Mouse (Mus musculus) C2C12 (cell line): Measurements from ENCODE around the gene Agap1. TPM values are rescaled to one million over a fixed set of nuclear protein-coding genes. Genes with fewer than 3 reads are reported as not detected.

Source experiments
- H3K27me3 ChIP-seq: one replicate; pipeline ENCODE4 v1.6.1; 2011; ENCODE audit not compliant: control insufficient read depth, insufficient read depth, insufficient read length
- H3K36me3 ChIP-seq: one replicate; pipeline ENCODE4 v1.6.1; 2011; ENCODE audit not compliant: control insufficient read depth, insufficient read depth
- H3K4me3 ChIP-seq: one replicate; pipeline ENCODE4 v1.5.1; 2011; ENCODE audit warnings: mild to moderate bottlenecking, control low read depth; ENCODE audit not compliant: poor library complexity, insufficient read depth, severe bottlenecking
- H3K79me2 ChIP-seq: one replicate; pipeline ENCODE4 v1.6.1; 2011; ENCODE audit not compliant: control insufficient read depth, insufficient read depth
- H3K79me3 ChIP-seq: one replicate; pipeline ENCODE4 v1.6.1; 2011; ENCODE audit warnings: low read depth, control low read depth
- H3ac ChIP-seq: one replicate; pipeline ENCODE3; 2011; ENCODE audit warnings: low read depth; ENCODE audit not compliant: control insufficient read depth, insufficient read length
- CEBPB ChIP-seq: IDR thresholded peaks from one replicate; pipeline ENCODE4 v1.6.1; 2011; ENCODE audit warnings: low read depth, mild to moderate bottlenecking, control low read depth, moderate library complexity
- CTCF ChIP-seq: IDR thresholded peaks from one replicate; pipeline ENCODE4 v1.5.1; 2011; ENCODE audit not compliant: control insufficient read depth, insufficient read depth, insufficient read length
- FOSL1 ChIP-seq: IDR thresholded peaks from one replicate; pipeline ENCODE4 v1.8.0; 2011; ENCODE audit warnings: mild to moderate bottlenecking, low read length; ENCODE audit not compliant: poor library complexity, insufficient read depth, severe bottlenecking
- MAX ChIP-seq: IDR thresholded peaks from one replicate; pipeline ENCODE4 v1.6.1; 2011; ENCODE audit warnings: mild to moderate bottlenecking, control low read depth
- MYOD1 ChIP-seq: IDR thresholded peaks from one replicate; pipeline ENCODE4 v1.6.1; 2011; ENCODE audit warnings: low read depth; ENCODE audit not compliant: control insufficient read depth, insufficient read length
- MYOG ChIP-seq: IDR thresholded peaks from one replicate; pipeline ENCODE4 v1.6.1; 2011; ENCODE audit not compliant: control insufficient read depth, insufficient read length; ENCODE audit errors: extremely low read depth
- USF1 ChIP-seq: IDR thresholded peaks from one replicate; pipeline ENCODE4 v1.6.1; 2011; ENCODE audit warnings: low read depth, mild to moderate bottlenecking, control low read depth, moderate library complexity
- polyA plus RNA-seq: library from polyadenylated mRNA; unstranded; fragments of >200 nt; fragmentation: generic; extraction: Trizol; gene quantifications from one replicate; pipeline ENCODE4 v1.2.1, GENCODE M21; 2012; ENCODE audit warnings: missing spikeins

Agap1 gene
- polyA plus RNA-seq, 1 experiment = 14.0 TPM

- Histone ChIP-seq H3K79me2 (no peaks in the 10 kb centered on the region), H3K27me3 (no peaks in the 10 kb centered on the region)
These were observed 262.5 kb downstream of the Agap1 start for GRCm38 (mm10) chr1:89717100-89717499.

DNA sequence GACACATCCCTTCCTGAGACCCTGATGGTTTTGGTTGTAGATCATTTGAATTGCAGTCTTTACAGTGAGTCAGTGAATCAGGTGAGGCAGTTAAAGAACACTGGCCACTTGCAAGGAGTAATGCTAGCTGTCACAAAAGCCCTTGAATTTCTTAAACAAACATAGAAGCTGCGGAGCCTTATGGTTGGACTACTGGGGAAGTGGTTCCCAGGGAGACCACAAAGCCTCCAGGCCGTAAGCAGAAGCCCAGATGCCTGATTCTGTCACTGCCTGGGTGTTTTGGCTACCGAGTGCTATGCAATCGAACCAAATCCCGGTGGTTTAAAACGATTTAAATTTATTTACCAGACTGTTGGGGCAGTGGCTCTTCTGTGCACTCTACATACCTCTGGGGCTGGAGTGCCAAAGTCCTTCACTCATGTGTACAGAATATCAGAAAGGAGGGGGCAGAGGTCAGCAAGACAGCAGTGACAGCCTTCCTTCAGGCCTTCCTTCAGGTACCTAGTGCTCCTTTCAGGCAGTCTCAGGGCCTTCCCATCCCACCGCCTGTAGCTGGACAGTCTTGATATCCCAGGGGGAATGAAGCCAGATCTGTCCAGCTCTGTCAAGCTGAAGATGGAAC lies 264.3 kb downstream of the Agap1 start:
- no peaks in the 10 kb centered on the region for H3K79me2 ChIP-seq
- TF ChIP-seq CEBPB = no peak
- no peak for TF ChIP-seq MYOG
- TF ChIP-seq USF1 = no peak
- no peak for TF ChIP-seq MAX
- TF ChIP-seq CTCF = no peak
- no peak for TF ChIP-seq FOSL1
- TF ChIP-seq MYOD1 = no peak
- H3K79me3 ChIP-seq = no peaks in the 10 kb centered on the region
- no peak overlapping the region for H3K4me3 ChIP-seq
- no peaks in the 10 kb centered on the region for H3K27me3 ChIP-seq
- no peaks in the 10 kb centered on the region for H3K36me3 ChIP-seq
- no peak overlapping the region for H3ac ChIP-seq

More at GRCm38 (mm10) chr1:89717100-89717499, 262.5 kb downstream of the Agap1 start:
- TF ChIP-seq CEBPB = no peak
- no peak for TF ChIP-seq MYOD1
- TF ChIP-seq CTCF = no peak
- no peak for TF ChIP-seq FOSL1
- no peak for TF ChIP-seq MYOG
- no peak for TF ChIP-seq MAX
- no peaks in the 10 kb centered on the region for H3K79me3 ChIP-seq
- H3K4me3 ChIP-seq = no peak overlapping the region
- H3K36me3 ChIP-seq = no peaks in the 10 kb centered on the region
- no peak overlapping the region for H3ac ChIP-seq

GRCm38 (mm10) chr1:89724141-89724540 lies 269.5 kb downstream of the Agap1 start:
- no peaks in the 10 kb centered on the region for H3K79me3 ChIP-seq
- no peak overlapping the region for H3ac ChIP-seq
- H3K79me2 ChIP-seq = no peaks in the 10 kb centered on the region
- no peak for TF ChIP-seq MYOG
- no peak for TF ChIP-seq USF1
- no peaks in the 10 kb centered on the region for H3K27me3 ChIP-seq
- no peak overlapping the region for H3K4me3 ChIP-seq
- H3K36me3 ChIP-seq = peaks cover 19% of the 10 kb centered on the region

DNA sequence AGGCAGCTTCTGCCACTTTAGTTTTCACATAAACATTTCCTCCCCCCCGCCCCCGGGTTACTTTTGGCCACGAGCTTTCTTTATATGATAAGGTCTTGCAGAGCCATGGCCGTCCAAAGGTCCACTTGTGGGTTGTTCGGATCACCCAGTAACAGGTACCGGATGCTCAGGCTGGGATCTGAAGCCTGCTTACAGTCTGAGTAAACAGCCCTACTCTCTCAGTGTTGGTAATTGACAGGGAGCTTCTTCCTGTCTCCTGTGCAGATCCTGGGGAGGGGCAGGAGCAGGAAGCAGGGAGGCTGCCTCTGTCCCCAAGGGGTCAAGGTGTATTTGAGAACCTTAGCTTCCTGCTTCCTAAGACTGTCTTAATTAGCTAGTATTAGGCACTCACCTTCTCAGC lies 269.9 kb downstream of the Agap1 start:
- no peaks in the 10 kb centered on the region for H3K79me2 ChIP-seq
- TF ChIP-seq CTCF (no peak), USF1 (no peak), MYOG (no peak), MAX (no peak), FOSL1 (no peak), MYOD1 (no peak), CEBPB (no peak)
- no peaks in the 10 kb centered on the region for H3K27me3 ChIP-seq
- H3K79me3 ChIP-seq = no peaks in the 10 kb centered on the region
- H3K36me3 ChIP-seq = peaks cover 19% of the 10 kb centered on the region
- H3K4me3 ChIP-seq = no peak overlapping the region
- no peak overlapping the region for H3ac ChIP-seq

GRCm38 (mm10) chr1:89724957-89725356 lies 270.4 kb downstream of the Agap1 start:
- H3K4me3 ChIP-seq = no peak overlapping the region

GRCm38 (mm10) chr1:89728481-89728880 lies 273.9 kb downstream of the Agap1 start:
- TF ChIP-seq MAX (no peak), MYOD1 (no peak), MYOG (no peak), CEBPB (no peak), FOSL1 (no peak), CTCF (no peak), USF1 (no peak)
- H3K27me3 ChIP-seq = no peaks in the 10 kb centered on the region
- H3K36me3 ChIP-seq = peaks cover 19% of the 10 kb centered on the region
- no peak overlapping the region for H3K4me3 ChIP-seq
- H3K79me2 ChIP-seq = no peaks in the 10 kb centered on the region
- no peaks in the 10 kb centered on the region for H3K79me3 ChIP-seq
- H3ac ChIP-seq = no peak overlapping the region

More at GRCm38 (mm10) chr1:89724957-89725356, 270.4 kb downstream of the Agap1 start:
- Histone ChIP-seq H3K27me3 (no peaks in the 10 kb centered on the region), H3K36me3 (peaks cover 19% of the 10 kb centered on the region), H3K79me3 (no peaks in the 10 kb centered on the region), H3K79me2 (no peaks in the 10 kb centered on the region), H3ac (no peak overlapping the region)
- TF ChIP-seq MYOG = no peak
- TF ChIP-seq CTCF = no peak
- no peak for TF ChIP-seq USF1
- no peak for TF ChIP-seq MYOD1
- TF ChIP-seq CEBPB = no peak
- TF ChIP-seq FOSL1 = no peak
- TF ChIP-seq MAX = no peak
